Mouse (Mus musculus) MEL (cell line): ENCODE measurements around the gene Naa16. TPM values are rescaled to one million over a fixed set of nuclear protein-coding genes. Genes with fewer than 3 reads are reported as not detected.
A peak's percentile ranks its signal among the peaks of the same experiment; 100 is the strongest.

ENCODE experiments used
- DNase-seq: peaks from one replicate; pipeline ENCODE4 v3.0.0; 2011; ENCODE audit warnings: low read depth, low spot score
- H3K27ac ChIP-seq: 2 replicates; pipeline ENCODE4 v1.5.1; 2012; ENCODE audit warnings: low read depth, mild to moderate bottlenecking, control low read depth, low read length, moderate library complexity; ENCODE audit not compliant: control insufficient read depth
- H3K27me3 ChIP-seq, 2 experiments: fragments of 150-350 bp in 1 of 2; sonication (generic) in 1 of 2; 2 replicates each; pipeline ENCODE4 v1.6.1; 2012; ENCODE audit warnings: low read length in 2 of 2, mild to moderate bottlenecking in 2 of 2, improper control_type of control experiment in 1 of 2, moderate library complexity in 1 of 2; ENCODE audit not compliant: insufficient read depth in 2 of 2, control insufficient read depth in 1 of 2
- H3K36me3 ChIP-seq, 2 experiments: 2 replicates each; pipeline ENCODE4 v1.6.1; 2012 to 2014; ENCODE audit warnings: low read length in 2 of 2, improper control_type of control experiment in 1 of 2, inconsistent platforms in 1 of 2, mild to moderate bottlenecking in 1 of 2; ENCODE audit not compliant: insufficient read depth in 2 of 2, control insufficient read depth in 1 of 2
- H3K4me1 ChIP-seq, 2 experiments: fragments of 150-350 bp in 1 of 2; sonication (generic) in 1 of 2; 2 replicates each; pipeline ENCODE4 v1.6.1; 2012; ENCODE audit warnings: low read length in 2 of 2, improper control_type of control experiment in 1 of 2, mild to moderate bottlenecking in 1 of 2; ENCODE audit not compliant: insufficient read depth in 2 of 2, control insufficient read depth in 1 of 2
- H3K4me3 ChIP-seq, 2 experiments: fragments of 150-350 bp in 1 of 2; sonication (generic) in 1 of 2; 2 replicates each; pipeline ENCODE4 v1.5.1; 2012; ENCODE audit warnings: low read depth in 2 of 2, low read length in 2 of 2, mild to moderate bottlenecking in 2 of 2, moderate library complexity in 2 of 2, control low read depth in 1 of 2, improper control_type of control experiment in 1 of 2; ENCODE audit not compliant: control insufficient read depth in 1 of 2, insufficient read depth in 1 of 2
- H3K79me2 ChIP-seq: 2 replicates; pipeline ENCODE4 v1.6.1; 2012; ENCODE audit warnings: mild to moderate bottlenecking, low read length, moderate library complexity; ENCODE audit not compliant: control insufficient read depth, poor library complexity, insufficient read depth
- H3K9ac ChIP-seq: 2 replicates; pipeline ENCODE4 v1.6.1; 2012; ENCODE audit warnings: low read depth, mild to moderate bottlenecking, control low read depth, low read length, moderate library complexity; ENCODE audit not compliant: control insufficient read depth, poor library complexity, severe bottlenecking
- H3K9me3 ChIP-seq: fragments of 150-350 bp; sonication (generic); replicated peaks from 2 replicates; pipeline ENCODE4 v1.6.1; 2012; ENCODE audit warnings: mild to moderate bottlenecking, low read length, improper control_type of control experiment, moderate library complexity; ENCODE audit not compliant: insufficient read depth
- BHLHE40 ChIP-seq: IDR thresholded peaks from 2 replicates; pipeline ENCODE4 v1.6.1; 2012; ENCODE audit warnings: low read depth, mild to moderate bottlenecking, inconsistent platforms, low read length, improper control_type of control experiment, borderline replicate concordance
- CHD1 ChIP-seq: IDR thresholded peaks from 2 replicates; pipeline ENCODE4 v1.6.1; 2012; ENCODE audit warnings: low read depth, mild to moderate bottlenecking, inconsistent platforms, low read length, improper control_type of control experiment
- CHD2 ChIP-seq: IDR thresholded peaks from 2 replicates; pipeline ENCODE4 v1.6.1; 2011; ENCODE audit warnings: low read length, improper control_type of control experiment
- CTCF ChIP-seq, 3 experiments: IDR thresholded peaks in 2 of 3; conservative IDR thresholded peaks in 1 of 3; 2 replicates each; pipeline ENCODE4 v1.5.1; 2011 to 2012; ENCODE audit warnings: low read length in 3 of 3, low read depth in 2 of 3, mild to moderate bottlenecking in 2 of 3, improper control_type of control experiment in 1 of 3, inconsistent platforms in 1 of 3, mixed read lengths in 1 of 3, moderate library complexity in 1 of 3; ENCODE audit not compliant: control insufficient read depth in 1 of 3, insufficient read depth in 1 of 3, poor library complexity in 1 of 3, severe bottlenecking in 1 of 3
- E2F4 ChIP-seq: IDR thresholded peaks from 2 replicates; pipeline ENCODE4 v1.6.1; 2011; ENCODE audit warnings: low read depth, low read length, improper control_type of control experiment, borderline replicate concordance
- ELF1 ChIP-seq: IDR thresholded peaks from 2 replicates; pipeline ENCODE4 v1.6.1; 2014; ENCODE audit warnings: low read depth, mild to moderate bottlenecking, inconsistent platforms, low read length, improper control_type of control experiment, moderate library complexity
- EP300 ChIP-seq, 2 experiments: IDR thresholded peaks; 2 replicates each; pipeline ENCODE4 v1.6.1; 2011; ENCODE audit warnings: improper control_type of control experiment in 2 of 2, low read length in 2 of 2, low read depth in 1 of 2, mild to moderate bottlenecking in 1 of 2
- ETS1 ChIP-seq: IDR thresholded peaks from 2 replicates; pipeline ENCODE4 v1.6.1; 2012; ENCODE audit warnings: low read depth, mild to moderate bottlenecking, inconsistent platforms, low read length, improper control_type of control experiment, moderate library complexity
- JUND ChIP-seq: IDR thresholded peaks from 2 replicates; pipeline ENCODE4 v1.6.1; 2011; ENCODE audit warnings: low read depth, mild to moderate bottlenecking, improper control_type of control experiment, low read length
- KAT2A ChIP-seq: conservative IDR thresholded peaks from 2 replicates; pipeline ENCODE4 v1.6.1; 2012; ENCODE audit warnings: low read depth, low read length, improper control_type of control experiment, inconsistent platforms
- MAX ChIP-seq: IDR thresholded peaks from 2 replicates; pipeline ENCODE4 v1.6.1; 2011; ENCODE audit warnings: low read length, improper control_type of control experiment
- MEF2A ChIP-seq: IDR thresholded peaks from 2 replicates; pipeline ENCODE4 v1.6.1; 2014; ENCODE audit warnings: low read depth, mild to moderate bottlenecking, inconsistent platforms, low read length, improper control_type of control experiment; ENCODE audit not compliant: poor library complexity, insufficient replicate concordance, severe bottlenecking; ENCODE audit errors: extremely low read depth
- MXI1 ChIP-seq: IDR thresholded peaks from 2 replicates; pipeline ENCODE4 v1.6.1; 2011; ENCODE audit warnings: mild to moderate bottlenecking, low read depth, low read length, improper control_type of control experiment
- MYB ChIP-seq: IDR thresholded peaks from 2 replicates; pipeline ENCODE4 v1.6.1; 2011; ENCODE audit warnings: mild to moderate bottlenecking, low read depth, low read length, improper control_type of control experiment
- MYC ChIP-seq: IDR thresholded peaks from 2 replicates; pipeline ENCODE4 v1.6.1; 2011; ENCODE audit warnings: low read depth, mild to moderate bottlenecking, low read length, improper control_type of control experiment, moderate library complexity
- POLR2A ChIP-seq, 2 experiments: IDR thresholded peaks; 2 replicates each; pipeline ENCODE4 v1.6.1; 2011 to 2012; ENCODE audit warnings: low read length in 2 of 2, mild to moderate bottlenecking in 2 of 2, control low read depth in 1 of 2, improper control_type of control experiment in 1 of 2, low read depth in 1 of 2, moderate library complexity in 1 of 2; ENCODE audit not compliant: control insufficient read depth in 1 of 2, insufficient read depth in 1 of 2, poor library complexity in 1 of 2
- POLR2AphosphoS2 ChIP-seq: IDR thresholded peaks from 2 replicates; pipeline ENCODE4 v1.6.1; 2011; ENCODE audit warnings: low read length, improper control_type of control experiment
- RAD21 ChIP-seq: IDR thresholded peaks from 2 replicates; pipeline ENCODE4 v1.6.1; 2011; ENCODE audit warnings: mild to moderate bottlenecking, low read depth, low read length, improper control_type of control experiment
- RCOR1 ChIP-seq: IDR thresholded peaks from 2 replicates; pipeline ENCODE4 v1.6.1; 2012; ENCODE audit warnings: low read depth, mild to moderate bottlenecking, inconsistent platforms, low read length, improper control_type of control experiment
- SMC3 ChIP-seq: IDR thresholded peaks from 2 replicates; pipeline ENCODE4 v1.6.1; 2011; ENCODE audit warnings: low read depth, low read length, improper control_type of control experiment
- TAL1 ChIP-seq: IDR thresholded peaks from 2 replicates; pipeline ENCODE4 v1.6.1; 2012; ENCODE audit warnings: mild to moderate bottlenecking, inconsistent platforms, low read length, moderate library complexity, mixed read lengths
- TCF12 ChIP-seq: IDR thresholded peaks from 2 replicates; pipeline ENCODE4 v1.6.1; 2014; ENCODE audit warnings: low read depth, mild to moderate bottlenecking, inconsistent platforms, low read length, improper control_type of control experiment, moderate library complexity
- USF1 ChIP-seq: IDR thresholded peaks from 2 replicates; pipeline ENCODE4 v1.6.1; 2014; ENCODE audit warnings: low read depth, mild to moderate bottlenecking, inconsistent platforms, low read length, improper control_type of control experiment, moderate library complexity
- USF2 ChIP-seq, 2 experiments: IDR thresholded peaks; 2 replicates each; pipeline ENCODE4 v1.6.1; 2011 to 2012; ENCODE audit warnings: improper control_type of control experiment in 2 of 2, low read length in 2 of 2, borderline replicate concordance in 1 of 2, inconsistent platforms in 1 of 2, low read depth in 1 of 2, mild to moderate bottlenecking in 1 of 2; ENCODE audit not compliant: insufficient read depth in 1 of 2
- ZNF384 ChIP-seq: IDR thresholded peaks from 2 replicates; pipeline ENCODE4 v1.6.1; 2012; ENCODE audit warnings: low read depth, mild to moderate bottlenecking, inconsistent platforms, low read length, improper control_type of control experiment
- polyA plus RNA-seq, 2 experiments: library from polyadenylated mRNA; stranded (reverse) in 1 of 2; unstranded in 1 of 2; fragments of >175 nt in 1 of 2; fragments of >200 nt in 1 of 2; gene quantifications; 2 replicates each; pipeline versions ENCODE4 v1.2.1 to v1.2.4; 2012; ENCODE audit warnings: low replicate concordance in 2 of 2, low read depth in 1 of 2; ENCODE audit not compliant: insufficient read length in 2 of 2, insufficient read depth in 1 of 2, missing spikeins in 1 of 2
- total RNA-seq: library from RNA; depleted of rRNA; stranded (reverse); fragments of 300-350 nt; gene quantifications from 2 replicates; pipeline ENCODE4 v1.2.3, GENCODE M21; 2012

Gene Naa16
- total and polyA plus RNA-seq, 3 experiments: 22.4 to 51.6 TPM; not detected in 1

- TF ChIP-seq USF2 (IDR thresholded peaks at IDR 0.05; ENCODE audit: borderline replicate concordance in 1 of 2, insufficient read depth in 1 of 2, low read depth in 1 of 2, low read length in 2 of 2) (no peak), TCF12 (no peak), RCOR1 (no peak)
- TF ChIP-seq, all 39 proteins: peak for 13
Measured at GRCm38 (mm10) chr14:79397321-79398122, 6.9 kb upstream of the Naa16 start, which contains the start of gene Mtrf1 (continued).

- Histone ChIP-seq H3K9ac (no peak overlapping the region), H3K79me2 (peaks cover 9% of the 10 kb centered on the region), H3K4me1 (peaks cover 0 to 2% of the 10 kb centered on the region in 2 experiments; a peak in 3 of 4 replicates), H3K36me3 (peaks cover 0 to 14% of the 10 kb centered on the region in 2 experiments; a peak in 2 of 4 replicates), H3K9me3 (no peaks in the 10 kb centered on the region), H3K27me3 (no peaks in the 10 kb centered on the region), H3K4me3 (no peak overlapping the region), H3K27ac (no peak overlapping the region)
- TF ChIP-seq TAL1: no peak
- no peak for TF ChIP-seq ZNF384
- TF ChIP-seq SMC3: peak; percentile 38
- TF ChIP-seq BHLHE40: no peak
- TF ChIP-seq MYC: no peak
- TF ChIP-seq POLR2A (IDR thresholded peaks at IDR 0.05; ENCODE audit: control insufficient read depth in 1 of 2, insufficient read depth in 1 of 2, low read depth in 1 of 2, low read length in 2 of 2, poor library complexity in 1 of 2): no peak
- peak in 1 of 3 experiments; percentile 30; a peak in 3 of 6 replicates for TF ChIP-seq CTCF (IDR thresholded peaks at IDR 0.05 in 2 of 3, conservative IDR thresholded peaks at IDR 0.05 in 1 of 3; ENCODE audit: control insufficient read depth in 1 of 3, insufficient read depth in 1 of 3, low read depth in 2 of 3, low read length in 3 of 3, poor library complexity in 1 of 3, severe bottlenecking in 1 of 3)
- TF ChIP-seq MYB: no peak
- peak; percentile 36 for TF ChIP-seq RAD21
- peak; percentile 69 for DNase-seq
Measured at GRCm38 (mm10) chr14:79394564-79394963, 4.0 kb upstream of the Naa16 start.

- Histone ChIP-seq H3K9me3 (no peaks in the 10 kb centered on the region), H3K4me3 (0 out of 4 replicates have a peak overlapping the region, but pooled peaks of 1 of the 2 experiments have one; percentile 20), H3K27ac (no peak overlapping the region), H3K36me3 (peaks cover 0 to 18% of the 10 kb centered on the region in 2 experiments; a peak in 3 of 4 replicates), H3K79me2 (peaks cover 21% of the 10 kb centered on the region), H3K4me1 (peaks cover 7 to 8% of the 10 kb centered on the region in 2 experiments; a peak in 3 of 4 replicates), H3K9ac (peak overlapping the region; percentile 27; the same call in 1 of the 2 replicates), H3K27me3 (no peaks in the 10 kb centered on the region)
- DNase-seq: peak; percentile 54
- TF ChIP-seq USF2 (IDR thresholded peaks at IDR 0.05; ENCODE audit: borderline replicate concordance in 1 of 2, insufficient read depth in 1 of 2, low read depth in 1 of 2, low read length in 2 of 2) (no peak), MYC (no peak), POLR2AphosphoS2 (no peak), KAT2A (no peak), SMC3 (no peak), MXI1 (no peak), ETS1 (peak; percentile 38; the same call in 1 of the 2 replicates), TAL1 (no peak), CHD2 (no peak), TCF12 (no peak), EP300 (IDR thresholded peaks at IDR 0.05; ENCODE audit: low read depth in 1 of 2, low read length in 2 of 2) (peak in 1 of 2 experiments; percentile 25; a peak in 1 of 4 replicates), ZNF384 (no peak), E2F4 (no peak), ELF1 (0 out of 2 replicates have a peak, but pooled peaks have one; percentile 7), MAX (no peak), MEF2A (no peak), CHD1 (no peak), CTCF (IDR thresholded peaks at IDR 0.05 in 2 of 3, conservative IDR thresholded peaks at IDR 0.05 in 1 of 3; ENCODE audit: control insufficient read depth in 1 of 3, insufficient read depth in 1 of 3, low read depth in 2 of 3, low read length in 3 of 3, poor library complexity in 1 of 3, severe bottlenecking in 1 of 3) (no peak), RCOR1 (0 out of 2 replicates have a peak, but pooled peaks have one; percentile 30), USF1 (no peak), JUND (no peak)
Measured at GRCm38 (mm10) chr14:79393289-79393688, 2.7 kb upstream of the Naa16 start.
